Mouse (Mus musculus) layer of hippocampus, postnatal 14 days (tissue): Measurements from ENCODE around the gene Ext2. TPM values are rescaled to one million over a fixed set of nuclear protein-coding genes. Genes with fewer than 3 reads are reported as not detected.
A peak's percentile ranks its signal among the peaks of the same experiment; 100 is the strongest.

Source experiments
- DNase-seq, 2 experiments: peaks; one replicate each; pipeline ENCODE4 v3.0.0; 2021 to 2022; ENCODE audit warnings: low spot score in 2 of 2, mixed read lengths in 1 of 2
- long read RNA-seq, 2 experiments: library from polyadenylated mRNA; stranded (forward); transcript quantifications; one replicate each; pipeline ENCODE4 v2.0.0; 2021
- total RNA-seq, 2 experiments: library from RNA; stranded (reverse); gene quantifications; 2 replicates each; pipeline ENCODE4 v1.2.3; 2021

Gene Ext2
- 10 to 100 TPM; 50.7 to 58.4 TPM for total RNA-seq
- long read RNA-seq, experiment 1, transcript Ext2-201 (14 exons, 2,871 nt), result major isoform, 39 of 61 reads
- long read RNA-seq, experiment 1, partial matches to known transcripts, result 12 of 61 reads
- long read RNA-seq, experiment 1, other reads (novel, unspliced or antisense), result 10 of 61 reads
- long read RNA-seq, experiment 2, transcript Ext2-201 (14 exons, 2,871 nt), result major isoform, 49 of 71 reads
- long read RNA-seq, experiment 2, partial matches to known transcripts, result 6 of 71 reads
- long read RNA-seq, experiment 2, other reads (novel, unspliced or antisense), result 15 of 71 reads

GRCm38 (mm10) chr2:93822045-93822749 lies at the start of gene Ext2:
Gene Ext2, minus strand, starts transcription at chr2:93822568.
- DNase-seq, result peak; percentile 90 to 92

DNA sequence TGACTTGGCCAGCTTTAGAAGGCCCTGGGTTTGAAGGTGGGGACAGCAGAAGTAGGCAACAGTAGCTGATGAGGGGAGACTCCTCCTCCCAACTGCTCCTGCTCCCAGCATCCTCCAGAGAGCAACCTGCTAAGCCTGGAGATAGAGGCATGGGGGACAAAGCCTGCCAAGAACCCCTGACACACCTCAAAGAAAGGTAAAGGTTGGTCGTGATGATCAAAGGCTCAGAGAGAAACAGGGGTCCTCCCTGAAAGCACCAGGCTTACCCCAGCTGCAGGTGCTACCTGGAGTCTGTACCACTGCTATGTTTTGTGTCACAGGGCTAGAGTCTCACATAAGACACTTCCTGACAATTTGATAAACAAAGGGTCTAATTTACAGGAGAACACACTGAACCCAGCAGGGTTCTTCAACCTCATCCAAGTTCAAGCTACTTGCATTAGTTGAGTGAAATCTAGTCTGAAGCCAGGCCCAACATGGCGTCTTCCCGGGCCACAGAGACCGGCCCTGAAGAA lies 49.1 kb upstream of the Ext2 start:
- no peak for DNase-seq

GRCm38 (mm10) chr2:93870842-93871241 lies 48.5 kb upstream of the Ext2 start:
- peak; percentile 78 to 84 for DNase-seq

DNA sequence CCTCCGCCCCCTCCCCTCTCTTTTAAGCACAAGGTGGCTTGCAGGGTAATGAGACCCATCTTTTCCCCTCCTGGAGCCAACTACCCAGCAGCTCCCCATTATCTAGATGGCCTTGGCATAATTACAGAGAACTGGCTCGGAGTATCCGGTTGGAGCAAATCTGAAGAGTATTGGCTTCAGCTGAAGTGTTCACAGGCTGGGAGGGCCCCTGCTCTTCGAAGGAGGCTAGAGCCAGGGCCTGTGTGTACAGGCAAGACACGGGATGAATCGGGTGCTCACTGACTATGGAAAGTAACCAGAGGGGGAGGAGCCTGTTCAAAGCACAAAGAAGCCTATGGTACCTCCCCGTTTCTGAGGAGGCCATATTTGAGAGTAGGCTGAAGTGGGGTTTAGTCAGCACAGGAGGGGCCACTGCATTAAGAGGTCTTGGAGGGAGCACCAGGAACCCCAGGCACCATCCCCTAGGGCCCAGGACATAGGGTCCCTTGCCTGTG lies 46.8 kb upstream of the Ext2 start, which contains the start of gene Accsl:
Gene Accsl, minus strand, starts transcription at position 51 of the 494 bp plus-strand sequence.
- no peak for DNase-seq

GRCm38 (mm10) chr2:93868566-93868965 lies 46.2 kb upstream of the Ext2 start:
- DNase-seq, result no peak

GRCm38 (mm10) chr2:93863229-93863628 lies 40.9 kb upstream of the Ext2 start:
- no peak for DNase-seq

DNA sequence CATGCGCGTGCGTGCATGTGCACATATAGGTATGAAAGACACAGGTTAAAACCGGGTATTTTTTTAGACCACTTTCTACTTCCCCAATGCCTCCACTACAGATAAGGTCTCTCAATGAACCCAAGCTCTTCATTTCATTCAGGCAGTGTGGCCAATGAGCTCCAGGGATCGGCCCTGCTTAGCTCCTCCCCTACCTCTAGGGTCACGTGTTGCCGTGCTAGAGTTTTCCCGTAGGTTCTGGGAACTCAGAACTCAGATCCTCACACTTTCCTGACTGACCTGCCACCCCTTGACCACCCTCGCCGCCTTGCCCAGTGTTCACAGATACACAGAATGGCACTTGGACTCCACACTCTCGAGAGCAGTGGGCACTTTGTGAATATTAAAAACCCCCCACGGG lies 36.5 kb upstream of the Ext2 start:
- no peak for DNase-seq

DNA sequence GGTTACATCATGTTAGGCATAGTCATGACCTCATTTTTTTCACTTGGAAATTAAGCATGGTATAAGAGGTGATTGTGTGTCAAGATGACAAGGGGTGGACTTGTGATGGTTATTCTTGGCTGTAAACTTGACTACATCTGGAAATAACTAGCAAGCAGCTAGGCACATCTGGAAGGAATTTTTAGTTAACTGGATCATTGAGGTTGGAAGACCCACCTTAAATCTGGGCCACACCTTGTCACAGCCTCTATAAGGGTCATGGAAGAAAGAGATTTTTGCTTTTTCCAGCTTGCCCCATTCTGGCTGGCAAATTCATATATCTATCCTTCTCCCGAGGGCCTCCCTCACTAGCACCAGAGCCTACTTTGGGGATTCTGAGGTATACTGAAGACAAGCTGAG lies 28.9 kb upstream of the Ext2 start:
- no peak for DNase-seq

- DNase-seq, result no peak
Observed at GRCm38 (mm10) chr2:93850317-93850944, 28.1 kb upstream of the Ext2 start.

DNA sequence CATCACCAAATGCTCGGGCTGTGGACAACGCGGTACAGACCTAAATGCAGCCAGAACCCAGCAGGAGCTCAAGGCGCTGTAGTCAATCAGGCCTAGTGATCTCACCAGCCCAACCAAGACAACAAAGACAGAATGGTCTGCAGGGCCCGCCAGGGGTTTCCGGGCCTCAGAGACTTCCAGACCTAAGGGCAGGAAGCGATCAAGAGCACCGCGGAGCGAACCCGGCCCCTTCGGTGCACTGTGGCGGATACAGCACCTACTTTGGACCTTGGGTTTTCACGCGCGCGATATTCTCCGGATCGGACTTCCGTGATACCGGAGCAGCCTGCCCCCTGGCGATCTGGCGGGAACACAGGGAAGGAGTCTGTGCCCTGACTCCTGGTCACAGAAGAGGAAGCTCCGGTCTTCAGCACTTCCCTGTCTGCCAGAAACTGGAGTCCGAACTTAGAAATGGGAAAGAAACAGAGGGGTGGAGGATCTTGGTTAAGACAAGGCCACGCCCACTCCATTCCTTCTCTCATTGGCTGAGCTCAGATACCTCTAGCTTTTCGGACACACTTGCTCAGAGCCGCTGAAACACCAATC lies 27.2 kb upstream of the Ext2 start, which contains the start of gene Accs:
Gene Accs, minus strand, starts transcription at position 439 of the 585 bp plus-strand sequence.
- peak; percentile 42 to 47 for DNase-seq

DNA sequence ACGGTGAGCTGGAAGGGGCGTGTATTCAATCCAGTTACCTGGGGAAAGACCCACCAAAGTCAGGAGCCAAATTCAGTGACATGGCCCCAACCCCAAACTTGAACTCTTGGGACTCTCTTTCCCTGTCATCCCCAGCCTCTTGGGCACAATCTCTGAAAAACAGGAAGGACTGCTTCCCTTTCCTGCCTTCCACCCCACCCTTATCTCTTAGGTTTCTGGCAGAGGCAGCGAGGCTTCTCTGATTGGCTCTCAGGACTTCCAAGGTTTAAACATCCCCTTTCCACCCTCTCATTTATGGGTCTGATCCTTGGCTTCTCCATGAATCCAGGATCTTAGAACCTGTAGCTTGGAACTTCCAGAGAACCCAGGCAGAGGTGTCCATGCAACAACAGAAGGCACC lies 19.0 kb upstream of the Ext2 start:
- DNase-seq, result no peak

DNA sequence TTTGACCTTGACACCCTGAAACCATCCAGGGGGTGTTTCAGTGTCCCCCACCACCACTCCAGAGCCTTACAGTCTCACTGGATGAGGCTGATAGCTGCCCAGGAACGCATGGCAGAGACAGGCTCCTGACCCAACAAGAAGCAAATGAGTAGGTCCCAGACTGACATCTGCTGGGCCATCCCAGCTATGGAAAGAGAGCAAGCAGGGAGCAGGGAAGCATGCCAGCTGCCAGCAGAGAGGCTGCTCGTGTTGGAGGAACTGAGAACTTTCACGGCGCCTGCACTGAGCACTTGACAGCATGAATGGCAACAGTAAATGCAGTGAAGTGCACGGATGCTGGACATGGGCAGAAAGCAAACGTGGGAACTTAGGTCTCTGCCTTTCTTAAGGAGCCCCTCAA lies 17.7 kb upstream of the Ext2 start:
- DNase-seq, result no peak

DNA sequence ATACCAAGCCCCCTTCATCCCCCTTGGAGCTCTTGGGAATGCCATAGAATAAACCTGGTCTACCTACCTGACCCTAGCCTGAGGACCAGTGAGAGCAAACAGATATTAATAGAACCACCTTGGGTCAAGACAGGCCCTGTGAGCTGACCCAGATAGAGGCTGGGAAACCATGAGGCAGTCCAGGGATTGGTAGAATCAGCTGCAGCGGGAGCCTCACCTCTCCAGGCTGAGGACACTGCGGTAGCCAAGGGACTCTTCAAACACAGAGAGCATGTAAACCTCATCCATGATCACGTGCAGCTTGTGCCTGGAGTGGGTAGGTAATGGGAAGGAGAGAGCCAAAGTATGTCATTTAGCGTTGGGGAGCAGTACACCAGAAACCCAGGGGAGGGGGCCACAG lies 16.6 kb upstream of the Ext2 start:
- DNase-seq, result no peak

DNA sequence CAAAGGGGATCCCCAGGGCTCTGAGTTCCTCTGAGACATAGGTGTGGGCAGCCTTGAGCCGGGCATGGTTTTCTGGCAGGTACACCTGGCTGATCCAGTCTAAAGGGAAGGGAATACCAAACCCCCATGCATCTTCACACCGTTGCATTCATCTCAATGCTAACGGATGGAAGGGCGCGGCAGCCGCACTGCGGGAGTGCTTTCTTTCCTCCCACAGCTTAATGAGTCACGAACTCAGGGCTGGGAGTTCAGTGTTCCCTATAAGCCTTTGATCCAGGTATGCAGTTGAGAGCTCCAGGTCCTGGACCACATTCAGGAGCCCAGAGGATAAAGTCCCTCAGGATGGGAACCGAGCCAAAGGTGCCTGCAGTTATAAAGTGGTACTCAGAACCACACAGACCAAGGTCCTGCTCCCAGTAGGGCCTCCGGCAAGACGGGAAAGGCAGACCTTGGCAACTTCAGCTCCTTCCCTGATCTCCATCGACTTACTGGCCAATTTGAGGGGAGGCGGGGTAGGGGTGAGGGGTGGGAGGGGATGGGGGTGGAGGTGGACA lies 13.9 kb upstream of the Ext2 start:
- no peak for DNase-seq

GRCm38 (mm10) chr2:93835596-93835995 lies 13.2 kb upstream of the Ext2 start:
- DNase-seq, result no peak

GRCm38 (mm10) chr2:93823519-93823918 lies 1.2 kb upstream of the Ext2 start:
- peak; percentile 46 to 87 for DNase-seq

DNA sequence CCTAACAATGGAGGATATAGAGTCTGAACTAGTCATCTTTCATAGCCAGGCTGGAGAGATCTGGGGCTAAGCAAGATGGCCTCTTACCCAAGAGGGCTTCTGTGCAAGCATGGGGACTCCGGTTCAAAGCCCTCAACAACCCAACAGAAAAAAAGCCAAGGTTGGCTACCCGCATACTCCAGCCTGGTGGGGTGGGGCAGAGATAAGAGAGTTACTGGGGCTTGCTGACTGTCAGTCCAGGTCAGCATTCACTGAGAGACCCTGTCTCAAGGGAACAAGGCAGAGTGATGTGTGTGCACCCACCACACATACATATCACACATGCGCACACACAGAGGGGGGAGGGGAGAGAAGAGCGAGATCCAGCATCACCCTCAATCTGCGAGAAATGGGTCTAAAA lies 4.6 kb downstream of the Ext2 start:
- DNase-seq, result no peak

DNA sequence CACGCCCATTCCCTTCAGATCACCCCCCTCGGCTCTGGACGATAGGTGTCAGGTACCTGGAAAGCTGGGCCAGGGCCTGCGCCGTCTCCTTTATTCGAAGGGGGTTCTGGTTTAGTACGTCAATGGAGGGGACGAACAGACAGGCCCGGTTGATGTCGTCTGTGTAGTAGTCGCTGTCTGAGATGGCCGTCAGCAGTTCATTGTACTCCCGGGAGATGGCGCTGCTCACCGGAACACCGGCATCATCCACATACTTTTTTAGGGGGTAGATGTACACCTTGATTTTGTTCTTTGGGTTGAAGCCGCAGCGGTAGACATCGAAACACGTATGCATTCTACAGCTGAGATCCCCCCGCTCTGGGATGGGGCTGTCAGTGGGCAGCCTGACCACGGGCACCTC lies 9.0 kb downstream of the Ext2 start:
- DNase-seq, result no peak

GRCm38 (mm10) chr2:93811812-93812211 lies 10.6 kb downstream of the Ext2 start:
- peak in 1 of 2 experiments; percentile 51 for DNase-seq

DNA sequence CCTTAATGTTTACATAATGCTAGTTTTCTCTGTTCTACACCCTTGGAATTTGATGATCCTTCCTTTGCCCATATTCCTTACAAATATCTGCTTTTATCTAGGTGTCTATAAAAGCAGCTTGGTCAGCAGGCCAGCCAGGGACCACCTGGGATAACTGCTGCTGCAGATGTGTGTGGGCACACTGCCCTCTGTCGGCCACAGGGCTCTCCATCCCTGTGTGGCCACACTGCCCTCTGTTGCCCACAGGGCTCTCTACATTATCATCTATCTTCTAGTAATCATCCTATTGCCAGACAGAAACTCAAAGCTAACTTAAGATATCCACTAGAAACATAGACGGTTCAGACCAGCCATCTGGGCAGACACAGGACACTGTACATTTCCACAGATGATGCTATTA lies 12.4 kb downstream of the Ext2 start:
- no peak for DNase-seq

DNA sequence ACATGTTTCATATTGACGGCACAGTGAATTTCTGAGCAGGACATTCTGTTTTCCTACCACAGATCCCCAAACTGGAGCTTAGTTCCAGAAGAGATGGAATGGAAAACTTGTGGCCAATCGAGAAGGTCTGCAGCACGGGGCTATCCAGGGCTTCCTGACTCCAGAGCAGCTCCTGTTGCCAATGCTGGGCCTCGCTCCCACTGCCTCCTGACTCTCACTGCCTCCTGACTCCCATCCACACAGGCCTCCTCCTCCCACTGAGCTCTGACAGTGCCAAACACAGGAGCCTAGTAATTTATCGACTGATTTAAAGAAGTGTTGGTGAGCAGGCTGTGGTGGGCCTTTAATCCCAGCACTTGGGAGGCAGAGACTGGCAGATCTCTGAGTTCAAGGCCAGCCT lies 14.3 kb downstream of the Ext2 start:
- no peak for DNase-seq
